Mouse (Mus musculus) lung, adult 2 months (tissue): Measurements from ENCODE around the gene Rom1.

Experiments used
- CTCF ChIP-seq: fragments of 200-500 bp; IDR thresholded peaks from 2 replicates; pipeline ENCODE4 v1.5.1; 2011; ENCODE audit warnings: mild to moderate bottlenecking, low read length, control low read depth; ENCODE audit not compliant: insufficient read depth
- POLR2A ChIP-seq: fragments of 200-500 bp; IDR thresholded peaks from 2 replicates; pipeline ENCODE4 v1.6.1; 2011; ENCODE audit warnings: low read depth, mild to moderate bottlenecking, control low read depth, low read length, borderline replicate concordance; ENCODE audit errors: extremely low read depth

DNA sequence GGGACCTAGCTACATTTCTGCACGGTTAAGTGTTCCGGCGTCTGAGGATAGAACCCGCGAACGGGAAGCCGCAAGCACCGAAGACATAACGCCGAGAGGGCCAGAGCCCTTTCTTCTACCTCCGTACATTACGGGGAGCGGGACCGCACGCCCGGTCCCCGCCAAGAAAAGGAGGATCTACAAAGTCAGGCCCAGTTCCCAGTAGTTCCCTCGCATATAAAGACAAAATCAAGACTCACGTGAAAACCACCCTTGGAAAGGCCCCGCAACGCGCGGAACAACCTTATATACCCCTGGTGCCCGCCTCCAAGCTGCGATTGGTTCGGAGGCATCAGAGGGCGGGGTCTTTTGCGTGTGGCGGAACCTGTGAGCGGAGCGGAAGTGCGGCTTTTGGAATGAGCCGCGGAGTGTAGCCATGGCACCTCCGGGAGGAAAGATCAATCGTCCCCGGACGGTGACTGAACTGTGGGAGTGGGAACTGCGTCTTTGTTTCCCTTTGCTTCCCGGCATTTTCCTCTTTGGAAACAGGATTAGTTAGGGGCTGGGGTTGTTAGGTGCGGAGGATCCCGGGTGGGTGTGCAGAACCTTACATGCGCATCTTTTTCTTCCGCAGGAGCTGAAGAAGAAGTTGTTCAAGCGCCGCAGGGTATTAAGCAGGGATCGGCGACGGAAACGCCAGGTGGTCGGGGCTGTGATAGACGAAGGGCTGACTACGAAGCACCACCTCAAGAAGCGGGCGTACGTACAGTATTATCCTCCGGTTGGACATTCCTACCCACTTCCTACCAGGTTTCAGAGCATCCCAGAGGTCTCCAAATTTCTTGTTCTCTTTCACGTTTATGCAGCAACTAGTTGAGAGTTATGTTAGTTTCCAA lies 40.4 kb downstream of the Rom1 start, which contains the start of the genes 1810009A15Rik and Gm49416:
- TF ChIP-seq POLR2A (no peak; the same call in 1 of the 2 replicates), CTCF (no peak)
